Mouse (Mus musculus): ENCODE results near the gene Cc2d2b.

DNA sequence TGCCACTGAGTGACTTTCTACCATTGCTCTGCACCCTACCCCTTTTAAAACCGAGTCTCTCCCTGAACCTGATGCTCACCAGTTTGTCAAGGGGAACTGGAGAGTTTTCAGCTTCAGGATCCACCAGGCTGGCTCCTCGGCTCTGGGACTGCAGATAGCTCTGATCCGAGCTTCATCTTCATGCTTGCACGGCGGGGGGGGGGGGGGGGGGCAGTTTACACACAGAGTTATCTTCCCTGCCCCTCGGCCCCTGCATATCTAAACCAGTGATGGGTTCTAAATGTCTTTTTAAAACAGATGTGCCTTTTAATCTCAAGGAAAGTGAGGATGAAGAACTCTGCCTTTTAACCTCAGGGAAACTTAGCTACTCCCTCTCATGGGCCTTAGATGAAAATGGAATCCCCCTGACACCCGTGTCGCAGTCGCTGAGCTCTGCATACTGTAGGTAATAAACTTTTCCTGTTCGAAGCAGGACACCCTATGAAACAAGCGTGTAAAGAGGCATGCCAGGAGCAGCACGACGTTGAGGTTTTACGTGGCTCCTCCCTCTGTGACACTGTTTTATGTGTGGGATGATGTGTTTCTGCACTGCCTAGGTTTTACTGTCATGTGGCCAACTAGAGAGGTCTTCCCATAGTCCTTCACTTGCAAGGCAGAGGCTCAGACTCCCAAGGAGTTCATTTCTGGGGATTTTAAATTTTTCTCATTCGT, 39.6 kb downstream of the Cc2d2b start:
- TF ChIP-seq TAL1 (conservative IDR thresholded peaks at IDR 0.05; ENCODE audit: low read depth, low read length) (no peak), CTCF (IDR thresholded peaks at IDR 0.05; ENCODE audit: low read depth, low read length) (no peak)

Data from G1E (cell line).